Mouse (Mus musculus): ENCODE measurements around the gene Slc44a4.
"Not testable (repeated sequence)": the region's sequence is repeated elsewhere in the genome, so short reads cannot be mapped to it uniquely, and the experiment has no call there.

The Slc44a4 gene

GRCm38 (mm10) chr17:34960702-34961493 lies 46.6 kb downstream of the Slc44a4 start:
- no peak for DNase-seq (ENCODE audit: low spot score)

- no peak for DNase-seq (ENCODE audit: low spot score)
Measured at GRCm38 (mm10) chr17:34962125-34962524, 47.9 kb downstream of the Slc44a4 start.

- DNase-seq (ENCODE audit: low spot score) = no peak
Measured at GRCm38 (mm10) chr17:34962841-34963240, 48.6 kb downstream of the Slc44a4 start.

GRCm38 (mm10) chr17:34964640-34965049 lies 50.4 kb downstream of the Slc44a4 start:
- no peak for DNase-seq (ENCODE audit: low spot score)

- no peak for DNase-seq (ENCODE audit: low spot score)
Measured at GRCm38 (mm10) chr17:34965627-34966026, 51.4 kb downstream of the Slc44a4 start.

GRCm38 (mm10) chr17:34969822-34970221 lies 55.6 kb downstream of the Slc44a4 start, which contains the start of gene Gm20481:
Gene Gm20481, plus strand, starts transcription at chr17:34969912.
- not testable (repeated sequence) for DNase-seq (ENCODE audit: low spot score)

GRCm38 (mm10) chr17:34970850-34971249 lies 56.6 kb downstream of the Slc44a4 start:
- not testable (repeated sequence) for DNase-seq (ENCODE audit: low spot score)

GRCm38 (mm10) chr17:34971694-34972068 lies 57.4 kb downstream of the Slc44a4 start:
- DNase-seq (ENCODE audit: low spot score) = not testable (repeated sequence)

- DNase-seq (ENCODE audit: low spot score) = peak; percentile 61
Measured at GRCm38 (mm10) chr17:34972069-34972749, 57.9 kb downstream of the Slc44a4 start, which contains the start of the genes Hspa1a and Hspa1l. Gene Hspa1a, minus strand, starts transcription at chr17:34972156. Gene Hspa1l, plus strand, starts transcription at chr17:34972703.

- no peak for DNase-seq (ENCODE audit: low spot score)
Measured at GRCm38 (mm10) chr17:34975581-34976492, 61.6 kb downstream of the Slc44a4 start.

GRCm38 (mm10) chr17:34977000-34977399 lies 62.7 kb downstream of the Slc44a4 start:
- no peak for DNase-seq (ENCODE audit: low spot score)

- no peak for DNase-seq (ENCODE audit: low spot score)
Measured at GRCm38 (mm10) chr17:34978239-34978638, 64.0 kb downstream of the Slc44a4 start.

- DNase-seq (ENCODE audit: low spot score) = no peak
Measured at GRCm38 (mm10) chr17:34979631-34980030, 65.4 kb downstream of the Slc44a4 start.
